Mouse (Mus musculus) testis, adult 2 months (tissue): ENCODE measurements around the gene Copz1.

Experiments
- CTCF ChIP-seq: fragments of 200-500 bp; IDR thresholded peaks from 2 replicates; pipeline ENCODE4 v1.5.1; 2012; ENCODE audit warnings: low read depth, mild to moderate bottlenecking, inconsistent platforms, low read length, moderate library complexity; ENCODE audit not compliant: control insufficient read depth, insufficient read depth, insufficient replicate concordance
- POLR2A ChIP-seq: fragments of 200-500 bp; IDR thresholded peaks from 2 replicates; pipeline ENCODE4 v1.6.1; 2012; ENCODE audit warnings: low read depth, mild to moderate bottlenecking, inconsistent platforms, low read length, moderate library complexity; ENCODE audit not compliant: control insufficient read depth

- TF ChIP-seq CTCF: no peak
- TF ChIP-seq POLR2A: no peak
These were observed 50.5 kb downstream of the Copz1 start for GRCm38 (mm10) chr15:103323070-103323454.
